Mouse (Mus musculus) effector memory CD4-positive, alpha-beta T cell, adult 7 months (primary cell): ENCODE measurements around the gene Agtpbp1. TPM values are rescaled to one million over a fixed set of nuclear protein-coding genes. Genes with fewer than 3 reads are reported as not detected.

Experiments used
- polyA plus RNA-seq: library from polyadenylated mRNA; unstranded; fragments of 100-300 nt; shearing (Covaris generic); gene quantifications from one replicate; pipeline ENCODE4 v1.2.1, GENCODE M21; 2017

Agtpbp1 gene
- polyA plus RNA-seq, result 19.6 TPM

DNA sequence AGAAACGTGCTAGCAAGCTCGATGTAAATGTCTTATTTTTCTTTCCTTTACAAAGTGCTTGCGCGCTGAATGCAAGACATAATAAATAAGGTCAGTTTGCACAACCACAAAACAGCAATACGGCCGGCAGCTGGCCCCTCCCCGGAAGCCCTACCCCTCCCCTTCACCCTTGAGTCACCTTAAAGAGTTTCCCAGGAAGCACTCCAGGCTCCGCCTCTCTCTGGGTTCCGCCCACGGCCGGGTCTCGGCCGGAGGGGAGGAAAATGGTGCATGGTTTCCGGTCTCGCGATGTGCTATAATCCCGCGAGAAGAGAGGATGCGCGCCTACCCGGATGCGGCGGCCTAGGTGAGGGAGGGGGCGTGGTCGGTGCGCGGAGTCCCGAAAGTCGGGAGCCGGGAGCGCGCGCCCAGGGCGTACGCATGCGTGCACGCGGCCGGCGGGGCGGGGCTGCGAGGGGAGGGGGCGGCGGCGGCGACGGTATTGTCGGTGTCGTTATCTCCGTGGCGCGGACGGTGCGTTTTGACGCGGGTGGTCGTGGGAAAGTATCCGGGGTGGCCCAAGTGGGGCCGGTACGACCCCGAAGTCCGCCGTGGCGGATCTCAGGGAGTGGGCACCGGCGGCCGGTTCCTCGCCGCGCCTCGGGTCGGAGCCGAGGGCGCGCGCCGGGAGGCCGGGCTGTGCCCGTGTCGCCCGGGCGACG, at the start of gene Agtpbp1, which contains the start of gene Naa35:
TSS of gene Agtpbp1 (minus strand) at position 281 of the 701 bp plus-strand sequence.
TSS of gene Naa35 (plus strand) at position 313 of the 701 bp plus-strand sequence.

Other genes starting within 250 kb of the Agtpbp1 start
- 38.1 TPM for gene Naa35, start within 50 bp of the Agtpbp1 start, polyA plus RNA-seq
- gene Golm1, start 90.6 kb upstream of the Agtpbp1 start, polyA plus RNA-seq, result 60.6 TPM
- not detected for gene 4921517D22Rik, start 108.9 kb upstream of the Agtpbp1 start, polyA plus RNA-seq
- gene Spata31d1a, start 125.1 kb upstream of the Agtpbp1 start, polyA plus RNA-seq, result not detected
- gene Spata31d1b, start 127.1 kb upstream of the Agtpbp1 start, polyA plus RNA-seq, result not detected
- not detected for gene Spata31d1d, start 146.5 kb upstream of the Agtpbp1 start, polyA plus RNA-seq
- not detected for gene 1700014D04Rik, start 161.5 kb upstream of the Agtpbp1 start, polyA plus RNA-seq
- 117 TPM for gene Isca1, start 184.6 kb upstream of the Agtpbp1 start, polyA plus RNA-seq
- not detected for gene Gm49354, start 197.0 kb upstream of the Agtpbp1 start, polyA plus RNA-seq
- gene Tut7, start 237.9 kb upstream of the Agtpbp1 start, polyA plus RNA-seq, result 184 TPM